Mouse (Mus musculus): ENCODE data around the gene Ulk1. TPM values are rescaled to one million over a fixed set of nuclear protein-coding genes. Genes with fewer than 3 reads are reported as not detected.

Ulk1 gene
- polyA plus RNA-seq (2017; shearing (Covaris generic)), result 7.9 TPM

DNA sequence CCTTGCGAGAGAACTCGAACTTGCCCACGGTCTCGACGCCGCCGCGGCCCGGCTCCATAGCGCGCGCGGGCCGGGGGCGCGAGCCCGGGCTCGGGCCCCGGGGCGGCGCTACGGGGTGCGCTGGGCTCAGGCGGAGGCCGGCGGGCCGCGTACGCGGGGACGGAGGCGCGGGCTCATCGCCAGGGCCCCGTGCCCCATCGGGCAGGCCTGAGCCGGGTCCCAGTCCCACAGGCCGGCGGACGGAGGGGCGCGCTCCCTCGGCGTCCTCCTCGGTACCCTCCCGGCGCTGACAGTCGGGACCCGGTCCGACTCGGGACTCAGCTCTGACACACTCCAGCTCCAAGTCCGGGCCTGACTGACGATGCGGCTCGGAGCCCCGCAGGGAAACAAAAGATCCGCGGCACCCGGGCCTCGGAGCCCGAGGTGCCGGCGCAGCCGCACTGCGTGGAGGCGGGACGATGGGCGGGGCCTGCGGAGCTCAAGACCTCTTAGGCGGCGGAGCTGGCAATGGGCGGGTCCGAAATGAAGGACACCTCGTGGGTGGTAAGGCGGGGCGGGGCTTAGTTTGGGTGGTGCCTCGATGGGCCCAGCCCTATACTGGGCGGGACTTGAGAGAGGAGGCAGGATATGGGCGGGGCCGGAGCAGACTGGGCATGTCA lies at the start of gene Ulk1:
Gene Ulk1 (minus strand): TSS at position 431 of the 659 bp plus-strand sequence.

DNA sequence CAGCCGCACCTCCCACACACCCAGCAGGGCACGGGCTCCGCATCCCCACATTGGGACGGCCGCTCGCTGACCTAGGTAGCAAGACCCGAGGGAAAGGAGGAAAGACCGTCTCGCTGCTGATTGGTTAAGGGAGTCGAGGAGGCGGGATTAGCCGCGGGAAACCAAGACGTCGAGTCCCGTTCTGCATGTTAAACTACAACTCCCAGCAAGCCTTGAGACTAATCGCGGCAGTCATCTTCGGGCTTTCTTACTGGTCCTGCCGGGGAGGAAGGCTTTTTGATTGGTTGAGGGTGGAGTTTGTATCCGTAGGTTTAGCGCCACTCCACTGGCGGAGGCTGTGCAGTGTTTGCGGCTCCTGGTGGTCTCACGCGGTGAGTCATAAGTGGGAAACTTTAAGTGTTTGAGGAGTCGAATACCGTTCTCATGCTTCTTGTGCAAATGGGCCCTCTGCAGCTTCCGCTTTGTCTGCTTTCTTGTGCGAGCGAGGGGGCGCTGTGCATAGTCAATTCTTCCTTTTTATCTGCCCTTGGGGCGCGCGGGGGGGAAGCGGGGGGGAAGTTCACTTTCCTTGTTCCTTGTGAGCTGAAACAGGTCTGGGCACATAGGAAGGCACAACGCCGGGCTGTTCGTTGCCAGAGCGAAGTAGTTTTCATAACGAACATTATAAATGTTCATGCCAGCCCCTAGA lies 29.9 kb upstream of the Ulk1 start, which contains the start of the genes Hscb and Chek2:
Gene Hscb (minus strand): TSS at position 100 of the 688 bp plus-strand sequence.
Gene Chek2 (plus strand): TSS at position 302 of the 688 bp plus-strand sequence.

DNA sequence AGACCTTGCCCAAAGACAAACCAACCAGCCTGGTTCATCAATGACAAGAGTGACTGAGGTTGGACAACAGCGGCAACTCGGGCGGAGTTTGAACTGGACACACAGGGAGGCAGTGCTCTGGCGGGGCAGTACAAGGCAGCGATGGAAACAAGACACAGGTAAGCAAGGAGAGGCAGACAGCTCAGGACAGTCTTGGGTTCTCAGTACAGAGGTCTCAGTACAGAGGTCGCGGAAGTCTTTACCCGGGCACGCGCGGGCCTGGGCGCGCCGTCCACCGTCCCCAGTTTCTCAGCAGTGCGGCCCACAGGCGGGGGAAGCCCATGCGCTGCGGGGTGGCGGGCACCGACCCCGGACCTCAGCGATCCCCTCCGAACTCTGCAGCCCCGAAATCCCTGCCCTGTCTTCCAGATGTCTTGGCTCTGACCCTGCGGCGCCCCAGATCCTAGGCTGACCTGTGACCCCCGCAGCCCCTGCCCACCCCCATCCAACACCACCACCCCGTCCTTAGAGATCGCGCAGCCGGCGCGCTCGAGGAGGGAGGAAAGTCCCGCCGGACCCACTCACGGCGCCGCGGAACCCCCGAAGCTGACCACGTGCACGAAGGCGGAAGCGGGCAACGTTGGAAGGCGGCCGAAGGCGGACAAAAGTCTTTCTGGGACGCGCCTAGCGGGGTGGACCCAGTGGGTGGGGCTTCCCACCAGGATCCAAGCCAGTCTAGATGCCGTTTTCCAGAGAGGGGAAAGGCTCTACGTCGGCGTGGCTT lies 29.7 kb downstream of the Ulk1 start, which contains the start of gene Pus1:
Gene Pus1 (minus strand): TSS at position 662 of the 763 bp plus-strand sequence.

DNA sequence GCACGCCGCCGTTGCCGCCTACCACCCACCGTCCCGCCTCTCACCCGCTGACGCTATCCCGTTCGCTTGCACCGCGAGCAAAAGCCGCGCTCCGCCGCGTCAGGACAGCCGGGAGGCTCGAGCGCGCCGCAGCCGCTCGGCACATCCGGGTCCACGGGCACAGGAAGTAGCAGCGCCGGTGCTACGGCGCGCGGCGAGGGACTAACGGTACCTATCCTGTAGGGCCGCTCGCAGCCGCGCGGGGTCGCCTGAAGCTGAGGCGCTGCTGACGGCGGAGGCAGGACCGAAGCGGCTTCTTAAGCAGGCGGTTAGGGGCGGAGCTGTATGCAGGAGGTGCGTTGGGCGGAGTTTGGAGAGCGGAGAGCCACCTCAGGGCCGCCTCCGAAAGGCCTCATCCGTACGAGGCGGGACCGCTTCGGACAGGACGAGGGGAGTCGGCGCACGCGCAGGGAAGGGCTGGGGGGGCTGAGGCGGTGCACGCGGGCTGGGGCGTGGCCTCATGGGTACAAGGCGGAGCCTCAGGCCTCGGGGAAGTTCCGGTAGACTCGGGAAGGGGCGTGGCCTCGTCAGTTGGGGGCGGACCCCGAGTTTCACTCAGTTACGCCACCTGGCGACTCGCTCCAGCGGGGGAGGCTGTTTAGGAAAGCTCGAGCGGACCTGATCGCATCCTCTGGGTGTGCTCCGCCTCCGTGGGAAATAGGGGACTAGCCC lies 39.3 kb downstream of the Ulk1 start, which contains the start of gene Ep400:
Gene Ep400 (minus strand): TSS at position 270 of the 711 bp plus-strand sequence.

Other genes starting within 250 kb of the Ulk1 start
- gene Noc4l, start 156.7 kb downstream of the Ulk1 start, polyA plus RNA-seq (2017; shearing (Covaris generic)), result 82.5 TPM
- gene Ddx51, start 156.6 kb downstream of the Ulk1 start, polyA plus RNA-seq (2017; shearing (Covaris generic)), result 13.3 TPM
- 54.1 TPM for gene Ep400, start 39.4 kb downstream of the Ulk1 start, polyA plus RNA-seq (2017; shearing (Covaris generic))
- 33.3 TPM for gene Pus1, start 29.4 kb downstream of the Ulk1 start, polyA plus RNA-seq (2017; shearing (Covaris generic))
- 33.4 TPM for gene Hscb, start 29.7 kb upstream of the Ulk1 start, polyA plus RNA-seq (2017; shearing (Covaris generic))
- gene Chek2, start 29.9 kb upstream of the Ulk1 start, polyA plus RNA-seq (2017; shearing (Covaris generic)), result 10.5 TPM
- 3.6 TPM for gene Ttc28, start 69.7 kb upstream of the Ulk1 start, polyA plus RNA-seq (2017; shearing (Covaris generic))

All from activated CD4-positive, CD25-positive, alpha-beta regulatory T cell, adult 9 weeks (primary cell).